Mouse (Mus musculus): ENCODE measurements at regions not wholly inside any gene's neighbourhood (a gene's known extent, or its start where the extent isn't known, plus 50 kb on each side); places are given as distances from the start of the nearest gene placed in this dataset.

- TF ChIP-seq CTCF (IDR thresholded peaks at IDR 0.05): no peak
- no peak for TF ChIP-seq EP300 (IDR thresholded peaks at IDR 0.05)
Measured at GRCm38 (mm10) chr12:49921608-49922007, 536.6 kb downstream of the Gm43517 start.
